Mouse (Mus musculus) telencephalon, adult 2 months (tissue): Measurements from ENCODE around the gene Rasl10a.

Experiments used
- DNase-seq: peaks from one replicate; pipeline ENCODE4 v3.0.0-alpha.2; 2011; ENCODE audit warnings: low read depth, low spot score

Rasl10a gene

DNA sequence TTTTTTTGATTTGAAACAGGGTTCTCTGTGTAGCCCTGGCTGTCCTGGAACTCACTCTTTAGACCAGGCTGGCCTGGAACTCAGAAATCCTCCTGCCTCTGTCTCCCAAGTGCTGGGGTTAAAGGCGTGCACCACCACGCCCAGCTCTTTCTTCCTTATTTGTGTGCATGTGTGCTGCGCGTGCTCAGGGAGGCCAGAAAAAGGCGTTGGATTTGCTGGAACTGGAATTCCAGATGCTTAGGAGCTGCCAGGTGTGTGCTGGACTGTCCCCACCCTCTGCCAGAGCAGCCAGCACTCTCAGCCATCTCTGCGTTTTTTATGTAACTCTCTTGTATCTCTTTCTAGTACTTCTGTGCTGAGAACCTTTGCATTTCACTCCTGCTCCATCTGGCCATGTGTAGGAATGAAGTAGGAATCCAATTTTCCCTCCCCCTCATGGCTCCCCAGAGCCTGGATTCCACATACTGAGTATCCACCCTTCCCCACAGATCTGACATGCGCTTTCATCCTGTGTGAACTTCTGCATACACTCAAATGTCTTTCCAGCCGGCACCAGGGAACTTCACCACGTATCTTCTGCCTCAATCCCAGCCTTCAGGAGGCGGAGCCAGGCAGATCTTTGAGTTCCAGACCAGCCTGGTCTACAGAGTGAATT, 5.6 kb upstream of the Rasl10a start:
- peak; percentile 92 for DNase-seq

DNA sequence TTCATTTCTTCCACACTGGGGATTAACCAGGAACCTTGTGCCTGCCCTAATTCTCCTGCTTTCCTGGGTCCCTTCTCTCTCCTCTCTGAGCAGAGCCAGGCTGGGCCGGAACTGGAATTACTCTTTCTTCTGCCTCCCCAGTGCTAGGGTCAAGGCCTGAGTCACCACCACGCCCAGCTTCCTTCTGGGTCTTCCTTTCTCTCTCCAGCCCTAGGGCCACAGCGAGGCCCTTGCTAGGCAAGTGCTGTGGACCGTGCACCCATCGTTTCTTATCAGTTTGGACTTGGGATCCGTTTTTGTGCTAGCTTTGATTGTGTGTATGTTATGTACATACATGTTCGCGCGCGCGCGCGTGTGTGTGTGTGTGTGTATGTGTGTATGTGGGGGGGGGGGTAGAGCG, 3.8 kb upstream of the Rasl10a start:
- no peak for DNase-seq

GRCm38 (mm10) chr11:5054874-5055273, 3.1 kb upstream of the Rasl10a start:
- DNase-seq = no peak

GRCm38 (mm10) chr11:5055945-5056938, 1.7 kb upstream of the Rasl10a start:
- DNase-seq = no peak

DNA sequence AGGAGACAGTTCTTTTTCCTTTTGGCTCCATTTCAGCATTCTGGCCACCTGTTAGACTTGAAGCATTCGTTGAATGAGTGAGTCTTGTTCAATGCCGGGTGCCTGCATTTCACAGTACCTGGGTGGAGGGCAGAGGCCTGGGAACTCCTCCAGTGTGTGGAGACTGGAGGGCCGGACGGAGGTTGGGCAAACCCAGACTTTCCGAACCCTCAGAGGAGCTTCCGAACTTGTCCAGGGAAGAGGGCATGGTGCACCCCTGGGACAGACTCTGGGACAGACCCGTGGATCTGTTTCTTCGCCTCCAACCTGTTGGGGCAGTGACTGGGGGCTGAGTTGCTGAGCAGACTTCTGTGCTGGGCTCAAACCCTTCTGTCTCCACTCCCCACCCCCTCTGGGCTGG, 864 bp upstream of the Rasl10a start:
- no peak for DNase-seq

GRCm38 (mm10) chr11:5057541-5057855, 430 bp upstream of the Rasl10a start:
- DNase-seq = no peak

DNA sequence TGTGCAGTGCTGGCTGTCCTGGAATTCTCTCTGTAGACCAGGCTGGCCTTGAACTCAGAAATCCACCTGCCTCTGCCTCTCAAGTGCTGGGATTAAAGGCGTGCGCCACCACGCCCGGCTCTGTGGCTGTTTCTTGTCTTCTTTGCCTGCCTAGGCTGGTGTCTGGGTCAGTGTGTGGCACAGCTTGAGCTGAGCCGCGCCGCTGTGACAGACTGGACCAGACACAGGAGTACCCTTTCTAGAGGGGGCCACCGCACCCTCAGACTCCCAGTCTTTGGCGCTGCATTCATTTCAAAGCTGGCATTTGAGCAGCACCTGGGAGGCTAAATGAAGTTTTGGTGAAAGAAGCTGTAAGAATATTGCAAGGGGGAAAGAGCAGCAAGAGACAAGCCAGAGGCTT, 855 bp downstream of the Rasl10a start:
- DNase-seq = no peak

GRCm38 (mm10) chr11:5059230-5059629, 1.3 kb downstream of the Rasl10a start:
- DNase-seq = no peak

- no peak for DNase-seq
Observed at GRCm38 (mm10) chr11:5059704-5060156, 1.8 kb downstream of the Rasl10a start.

GRCm38 (mm10) chr11:5060756-5061412, 3.0 kb downstream of the Rasl10a start:
- no peak for DNase-seq

- peak; percentile 69 for DNase-seq
Observed at GRCm38 (mm10) chr11:5061413-5062139, 3.6 kb downstream of the Rasl10a start.

DNA sequence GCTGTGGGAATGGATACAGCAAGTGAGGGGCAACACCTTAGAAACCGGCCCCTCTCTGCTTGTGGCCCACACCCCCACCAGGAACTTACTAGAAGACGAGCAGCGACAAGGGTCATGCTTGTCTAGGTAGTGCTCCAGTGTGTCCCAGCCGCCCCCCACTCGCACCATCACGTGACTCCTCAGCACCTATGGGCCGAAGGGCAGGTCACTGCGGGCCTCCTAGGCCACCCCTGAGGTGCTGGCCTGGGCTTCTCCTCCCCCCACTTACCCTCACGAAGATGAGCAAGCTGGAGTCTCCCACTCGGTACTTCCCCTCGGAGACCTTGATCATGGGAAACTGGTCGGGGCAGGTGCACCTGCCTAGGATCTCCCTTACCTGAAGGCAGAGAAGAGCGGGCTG, 4.4 kb downstream of the Rasl10a start:
- no peak for DNase-seq

GRCm38 (mm10) chr11:5062860-5063505, 5.1 kb downstream of the Rasl10a start:
- no peak for DNase-seq

DNA sequence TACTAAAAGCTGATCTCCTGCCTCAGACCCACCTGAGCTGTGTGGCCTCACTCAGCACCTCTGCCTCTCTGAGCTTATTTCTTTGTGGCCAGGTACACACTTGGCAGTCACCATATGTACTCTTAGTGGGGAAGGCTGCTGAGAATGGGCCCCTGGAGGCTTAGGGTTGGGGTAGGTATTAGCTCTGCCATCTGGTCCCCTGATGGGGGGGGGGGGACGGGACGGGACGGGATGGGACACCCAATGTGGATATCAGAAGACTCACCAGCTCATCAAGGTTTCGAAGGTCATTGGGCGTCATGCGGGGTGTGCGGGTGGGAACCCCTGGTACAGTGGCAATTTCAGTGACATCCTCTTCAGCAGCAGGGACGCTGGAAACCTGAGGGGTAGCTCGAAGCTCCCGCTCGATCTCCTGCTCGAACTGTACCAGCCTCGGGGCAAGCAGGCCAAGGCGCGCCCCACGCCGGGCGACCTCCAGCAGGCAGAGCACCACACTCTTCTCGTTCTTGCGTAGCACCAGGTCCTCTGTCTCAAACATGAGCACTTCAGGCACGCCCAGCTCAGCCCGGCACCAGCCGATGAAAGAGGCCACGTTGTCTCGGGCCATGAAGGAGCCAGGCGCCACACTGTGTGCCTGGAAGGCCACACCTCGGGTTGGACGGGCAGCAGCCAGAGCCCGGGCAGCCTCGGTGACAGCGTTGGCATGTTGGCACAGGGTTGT, 5.8 kb downstream of the Rasl10a start:
- no peak for DNase-seq

DNA sequence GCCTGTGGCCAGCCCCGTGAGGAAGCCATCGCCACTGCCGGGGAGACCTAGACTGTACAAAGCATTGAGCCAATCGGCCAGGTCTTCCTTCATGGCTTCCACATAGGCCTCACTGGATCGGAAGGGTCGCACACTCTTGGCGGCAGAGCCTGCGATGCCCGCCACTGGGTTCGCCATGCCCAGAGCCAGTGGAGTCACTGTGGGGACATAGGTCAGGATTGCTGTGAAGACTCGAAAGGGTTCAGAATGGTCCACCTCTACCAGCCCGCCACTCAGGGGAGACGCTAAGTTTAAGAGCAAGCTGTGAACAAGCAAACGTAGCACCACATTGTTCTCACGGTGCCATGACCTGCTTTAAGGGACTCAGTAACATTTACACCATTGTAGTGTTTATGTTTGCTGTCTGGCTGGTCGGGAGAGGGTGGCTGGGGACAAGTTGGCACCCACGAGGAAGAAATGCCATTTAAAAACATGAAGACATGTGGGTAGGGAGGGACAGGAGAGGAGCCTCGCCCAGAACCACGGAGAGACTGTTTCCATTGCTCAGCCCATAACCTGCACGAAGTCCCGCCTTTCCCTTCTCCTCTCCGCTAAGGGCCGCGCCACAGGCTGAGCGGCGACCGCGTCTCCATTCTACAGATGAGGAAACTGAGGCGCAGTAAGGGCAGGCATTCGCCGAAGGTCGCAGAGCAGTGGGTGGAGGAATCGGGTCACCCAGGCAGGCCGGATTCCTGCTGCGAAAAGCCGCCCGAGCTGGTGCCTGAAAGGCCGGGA, 6.5 kb downstream of the Rasl10a start:
- no peak for DNase-seq

DNA sequence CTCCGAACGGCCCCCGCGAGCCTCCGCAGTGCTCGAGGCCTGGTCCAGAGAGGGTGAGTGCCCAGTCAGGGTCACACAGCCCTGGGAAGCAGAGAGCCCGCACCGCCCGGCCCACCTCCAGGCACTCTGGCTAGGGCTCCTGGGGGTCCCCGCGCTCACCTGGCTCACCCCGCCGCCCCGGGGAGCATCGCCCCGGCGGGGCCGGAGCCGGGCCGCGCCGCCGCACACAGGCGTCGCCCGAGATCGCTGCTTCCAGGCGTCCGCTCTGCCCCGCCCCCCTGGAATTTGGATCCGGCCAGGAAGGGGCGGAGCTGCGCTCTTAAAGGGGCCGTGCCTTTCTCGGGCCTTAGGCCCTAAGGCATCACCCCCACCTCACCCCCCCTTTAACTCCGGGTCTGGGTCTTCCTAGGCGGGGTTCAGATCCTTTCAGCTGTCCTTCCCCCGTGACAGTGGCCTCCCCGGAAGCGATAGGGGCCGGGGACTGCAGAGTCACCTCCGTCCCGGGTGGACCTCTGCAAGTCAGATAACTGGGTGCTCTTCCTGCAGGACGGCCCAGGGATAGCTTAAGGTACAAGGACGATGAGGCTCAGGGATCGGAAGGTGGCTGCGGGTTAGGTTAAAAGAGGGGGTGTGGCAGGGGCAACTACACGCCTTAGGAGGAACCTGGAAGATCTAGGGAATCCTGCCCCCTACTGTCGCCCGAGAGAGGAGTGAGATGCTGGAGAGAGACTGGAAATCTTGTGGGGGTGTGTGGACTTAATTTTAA, 7.3 kb downstream of the Rasl10a start, which contains the start of gene Gas2l1:
Gas2l1 (minus strand) TSS at position 272 of the 766 bp plus-strand sequence.
- peak; percentile 93 for DNase-seq

GRCm38 (mm10) chr11:5067063-5067462, 9.1 kb downstream of the Rasl10a start:
- no peak for DNase-seq

DNA sequence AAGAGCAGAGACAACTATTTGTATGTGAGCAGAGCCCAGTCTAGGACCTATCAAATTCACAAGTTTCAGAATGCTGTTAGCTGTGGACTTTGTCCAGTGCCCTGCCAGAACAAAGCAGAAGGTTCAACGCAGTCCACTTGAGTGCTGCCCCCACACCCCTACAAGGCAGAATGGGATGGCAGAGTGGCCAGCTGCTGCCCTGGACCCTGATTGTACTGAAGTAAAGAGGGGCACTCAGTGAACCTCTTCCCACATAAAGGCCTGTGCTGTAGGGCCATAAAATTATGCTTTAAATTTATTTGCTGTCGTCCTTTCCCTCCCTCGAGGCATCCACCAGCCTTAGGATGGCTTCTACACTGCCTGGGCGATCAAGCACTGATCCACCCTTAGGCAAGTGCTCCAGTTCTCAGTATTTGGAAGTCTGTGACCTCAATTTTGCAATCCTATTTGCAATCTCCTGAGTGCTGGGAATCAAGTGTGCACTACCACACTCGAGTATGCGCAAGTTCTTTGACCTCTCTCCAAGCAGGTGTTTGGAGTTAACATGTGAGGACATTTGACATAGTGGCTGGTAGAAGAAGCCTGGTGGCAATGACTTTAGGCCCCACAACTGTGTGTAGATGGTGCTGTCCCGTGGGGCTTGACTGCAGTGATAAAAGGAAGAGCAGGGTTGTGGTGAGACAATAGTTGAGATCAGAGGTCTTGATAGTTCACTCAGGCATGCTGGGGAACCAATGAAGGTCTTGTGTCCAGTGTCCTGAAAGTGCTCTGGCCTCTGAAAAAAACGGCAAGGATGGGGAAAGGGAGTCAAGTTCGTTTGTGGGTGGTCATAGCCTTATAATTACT, 10.4 kb downstream of the Rasl10a start:
- DNase-seq = no peak
